Mouse (Mus musculus): Measurements from ENCODE around the gene Rack1. TPM values are rescaled to one million over a fixed set of nuclear protein-coding genes. Genes with fewer than 3 reads are reported as not detected.

Gene Rack1
- polyA plus RNA-seq, 1 experiment: 2,204 TPM

- 99% methylated on average over 3 of the region's 3 CpGs for WGBS
- TF ChIP-seq POLR2A (IDR thresholded peaks at IDR 0.05; ENCODE audit: low read depth, low read length) (no peak), CTCF (IDR thresholded peaks at IDR 0.05; ENCODE audit: extremely low read depth, insufficient read depth, insufficient read length, insufficient replicate concordance) (no peak)
- no peak overlapping the region for H3K4me3 ChIP-seq (ENCODE audit: extremely low read depth, insufficient read depth, insufficient read length)
- no peaks in the 10 kb centered on the region for H3K27me3 ChIP-seq (ENCODE audit: control insufficient read depth, insufficient read depth, low read length)
- H3K27ac ChIP-seq (ENCODE audit: insufficient read depth, low read length): no peak overlapping the region
- H3K4me1 ChIP-seq (ENCODE audit: control insufficient read depth, insufficient read depth, insufficient read length): no peaks in the 10 kb centered on the region
- no peaks in the 10 kb centered on the region for H3K36me3 ChIP-seq (ENCODE audit: control insufficient read depth, insufficient read depth, low read length)
- no peak for DNase-seq (ENCODE audit: low read depth in 1 of 2, low spot score in 2 of 2)
Observed at GRCm38 (mm10) chr11:48793184-48793583, 6.9 kb upstream of the Rack1 start.

- H3K27me3 ChIP-seq (ENCODE audit: control insufficient read depth, insufficient read depth, low read length): no peaks in the 10 kb centered on the region
Observed at GRCm38 (mm10) chr11:48795221-48795620, 4.9 kb upstream of the Rack1 start.

DNA sequence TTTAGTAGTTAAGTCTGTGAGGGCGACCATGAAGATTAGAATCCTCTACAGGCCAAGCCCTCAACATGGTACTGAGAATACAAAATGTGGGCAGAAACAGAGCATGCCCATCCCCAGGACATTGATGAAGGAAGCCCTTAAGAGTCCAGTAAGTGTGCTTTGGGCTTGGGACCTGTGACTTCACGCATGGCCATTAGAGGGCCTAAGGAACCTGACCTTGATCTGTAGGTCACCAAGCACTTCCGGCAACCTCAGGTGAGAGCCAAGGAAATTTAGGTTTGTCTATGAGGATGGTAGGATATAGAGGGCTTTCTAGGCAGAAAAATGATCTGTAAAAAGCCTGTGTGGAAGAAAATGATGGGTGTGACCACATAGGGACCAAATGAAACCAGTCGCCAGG, 3.8 kb upstream of the Rack1 start:
- no peak overlapping the region for H3K4me3 ChIP-seq (ENCODE audit: extremely low read depth, insufficient read depth, insufficient read length)
- no peak for DNase-seq (ENCODE audit: low read depth in 1 of 2, low spot score in 2 of 2)
- no peak overlapping the region for H3K27ac ChIP-seq (ENCODE audit: insufficient read depth, low read length)
- TF ChIP-seq POLR2A (IDR thresholded peaks at IDR 0.05; ENCODE audit: low read depth, low read length) (no peak), CTCF (IDR thresholded peaks at IDR 0.05; ENCODE audit: extremely low read depth, insufficient read depth, insufficient read length, insufficient replicate concordance) (no peak)
- H3K4me1 ChIP-seq (ENCODE audit: control insufficient read depth, insufficient read depth, insufficient read length): no peaks in the 10 kb centered on the region; the same call in 1 of the 2 replicates
- no peaks in the 10 kb centered on the region for H3K36me3 ChIP-seq (ENCODE audit: control insufficient read depth, insufficient read depth, low read length)
- no peaks in the 10 kb centered on the region for H3K27me3 ChIP-seq (ENCODE audit: control insufficient read depth, insufficient read depth, low read length)
- 90% methylated on average over 4 of the region's 4 CpGs for WGBS

More at GRCm38 (mm10) chr11:48795221-48795620, 4.9 kb upstream of the Rack1 start:
- peak in 1 of 2 experiments; percentile 44 for DNase-seq (ENCODE audit: low read depth in 1 of 2, low spot score in 2 of 2)
- H3K27ac ChIP-seq (ENCODE audit: insufficient read depth, low read length): no peak overlapping the region
- no peaks in the 10 kb centered on the region for H3K4me1 ChIP-seq (ENCODE audit: control insufficient read depth, insufficient read depth, insufficient read length)
- H3K4me3 ChIP-seq (ENCODE audit: extremely low read depth, insufficient read depth, insufficient read length): no peak overlapping the region
- TF ChIP-seq POLR2A (IDR thresholded peaks at IDR 0.05; ENCODE audit: low read depth, low read length): no peak
- no peak for TF ChIP-seq CTCF (IDR thresholded peaks at IDR 0.05; ENCODE audit: extremely low read depth, insufficient read depth, insufficient read length, insufficient replicate concordance)
- 96% methylated on average over 7 of the region's 7 CpGs for WGBS
- no peaks in the 10 kb centered on the region for H3K36me3 ChIP-seq (ENCODE audit: control insufficient read depth, insufficient read depth, low read length)

GRCm38 (mm10) chr11:48797287-48797686, 2.8 kb upstream of the Rack1 start:
- H3K4me3 ChIP-seq (ENCODE audit: extremely low read depth, insufficient read depth, insufficient read length): no peak overlapping the region

GRCm38 (mm10) chr11:48798308-48798707, 1.8 kb upstream of the Rack1 start:
- no peak overlapping the region for H3K4me3 ChIP-seq (ENCODE audit: extremely low read depth, insufficient read depth, insufficient read length)

More at GRCm38 (mm10) chr11:48797287-48797686, 2.8 kb upstream of the Rack1 start:
- Histone ChIP-seq H3K36me3 (ENCODE audit: control insufficient read depth, insufficient read depth, low read length) (peaks cover 6% of the 10 kb centered on the region; the same call in 1 of the 2 replicates), H3K4me1 (ENCODE audit: control insufficient read depth, insufficient read depth, insufficient read length) (peaks cover 3% of the 10 kb centered on the region), H3K27ac (ENCODE audit: insufficient read depth, low read length) (no peak overlapping the region), H3K27me3 (ENCODE audit: control insufficient read depth, insufficient read depth, low read length) (no peaks in the 10 kb centered on the region)
- no peak for TF ChIP-seq POLR2A (IDR thresholded peaks at IDR 0.05; ENCODE audit: low read depth, low read length)
- TF ChIP-seq CTCF (IDR thresholded peaks at IDR 0.05; ENCODE audit: extremely low read depth, insufficient read depth, insufficient read length, insufficient replicate concordance): no peak
- DNase-seq (ENCODE audit: low read depth in 1 of 2, low spot score in 2 of 2): no peak
- WGBS: 85% methylated on average over 5 of the region's 5 CpGs

DNA sequence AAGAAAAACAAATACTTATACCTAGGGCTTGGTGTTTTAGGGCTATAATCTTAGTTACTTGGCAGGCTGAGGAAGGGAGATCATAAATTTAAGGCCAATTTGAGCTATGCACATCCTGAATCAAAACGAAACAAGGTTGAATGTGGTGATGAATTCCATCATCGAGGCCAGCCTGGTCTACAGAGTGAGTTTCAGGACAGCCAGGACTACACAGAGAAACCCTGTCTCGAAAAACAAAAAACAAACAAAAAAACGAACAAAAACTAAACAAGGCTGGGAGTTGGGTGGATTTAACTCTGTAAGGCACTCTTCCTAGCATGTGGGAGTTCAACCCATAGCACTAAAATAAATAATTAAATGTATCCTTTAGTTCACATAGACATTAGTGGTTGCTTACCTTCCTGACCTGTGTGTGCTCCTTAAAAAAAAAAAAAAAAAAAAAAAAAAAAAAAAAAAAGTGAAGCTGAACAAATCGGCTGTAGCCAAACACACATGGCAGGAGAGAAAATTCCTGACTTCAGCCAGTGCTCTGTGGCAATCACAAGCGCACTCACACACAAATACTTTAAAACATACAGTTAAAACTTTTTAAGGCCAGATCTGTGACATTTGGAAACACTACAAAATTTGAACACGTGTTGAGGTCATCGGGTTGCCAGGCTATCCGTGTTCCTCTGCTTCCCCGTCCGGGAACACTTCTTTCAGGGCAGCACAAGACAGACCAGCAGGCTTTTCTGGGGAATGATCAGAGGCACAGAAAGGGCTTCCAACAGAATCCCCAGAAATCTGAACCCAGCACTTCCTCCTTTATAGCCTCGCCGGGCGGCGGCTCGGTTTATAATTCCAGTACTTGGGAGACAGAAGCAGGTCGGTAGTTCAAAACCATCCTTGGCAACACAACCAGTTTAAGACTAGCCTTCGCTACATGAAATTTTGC, 880 bp upstream of the Rack1 start:
- no peak for DNase-seq (ENCODE audit: low read depth in 1 of 2, low spot score in 2 of 2)

More at GRCm38 (mm10) chr11:48798308-48798707, 1.8 kb upstream of the Rack1 start:
- no peak for TF ChIP-seq CTCF (IDR thresholded peaks at IDR 0.05; ENCODE audit: extremely low read depth, insufficient read depth, insufficient read length, insufficient replicate concordance)
- Histone ChIP-seq H3K27ac (ENCODE audit: insufficient read depth, low read length) (no peak overlapping the region), H3K4me1 (ENCODE audit: control insufficient read depth, insufficient read depth, insufficient read length) (peaks cover 3% of the 10 kb centered on the region), H3K27me3 (ENCODE audit: control insufficient read depth, insufficient read depth, low read length) (no peaks in the 10 kb centered on the region), H3K36me3 (ENCODE audit: control insufficient read depth, insufficient read depth, low read length) (peaks cover 9% of the 10 kb centered on the region; the same call in 1 of the 2 replicates)
- WGBS: 89% methylated on average over 7 of the region's 7 CpGs
- no peak for DNase-seq (ENCODE audit: low read depth in 1 of 2, low spot score in 2 of 2)

More for the DNA sequence above, 880 bp upstream of the Rack1 start:
- Histone ChIP-seq H3K27me3 (ENCODE audit: control insufficient read depth, insufficient read depth, low read length) (no peaks in the 10 kb centered on the region), H3K27ac (ENCODE audit: insufficient read depth, low read length) (peak overlapping the region; percentile 91), H3K36me3 (ENCODE audit: control insufficient read depth, insufficient read depth, low read length) (peaks cover 17% of the 10 kb centered on the region), H3K4me3 (ENCODE audit: extremely low read depth, insufficient read depth, insufficient read length) (peak overlapping the region; percentile 80), H3K4me1 (ENCODE audit: control insufficient read depth, insufficient read depth, insufficient read length) (peaks cover 3% of the 10 kb centered on the region)
- TF ChIP-seq CTCF (IDR thresholded peaks at IDR 0.05; ENCODE audit: extremely low read depth, insufficient read depth, insufficient read length, insufficient replicate concordance) (no peak), POLR2A (IDR thresholded peaks at IDR 0.05; ENCODE audit: low read depth, low read length) (no peak)
- 3% methylated on average over 18 of the region's 18 CpGs for WGBS
